Mouse (Mus musculus) heart, embryonic 10.5 days (tissue): Measurements from ENCODE around the gene Gtf2ird1. TPM values are rescaled to one million over a fixed set of nuclear protein-coding genes. Genes with fewer than 3 reads are reported as not detected.
"Not testable (repeated sequence)": the region's sequence is repeated elsewhere in the genome, so short reads cannot be mapped to it uniquely, and the experiment has no call there.

Source experiments
- DNase-seq: peaks from one replicate; pipeline ENCODE4 v3.0.0-alpha.2; 2017; ENCODE audit warnings: low spot score
- H3K27ac ChIP-seq: fragments of 300-500 bp; sonication (generic); 2 replicates; pipeline ENCODE4 v1.5.1; 2016; ENCODE audit warnings: mild to moderate bottlenecking
- H3K27me3 ChIP-seq: fragments of 300-500 bp; sonication (generic); 2 replicates; pipeline ENCODE4 v1.6.1; 2016; ENCODE audit warnings: mild to moderate bottlenecking; ENCODE audit not compliant: poor library complexity, insufficient read depth, severe bottlenecking
- H3K36me3 ChIP-seq: fragments of 300-500 bp; sonication (generic); 2 replicates; pipeline ENCODE4 v1.6.1; 2016; ENCODE audit warnings: mild to moderate bottlenecking, moderate library complexity
- H3K4me1 ChIP-seq: fragments of 300-500 bp; sonication (generic); 2 replicates; pipeline ENCODE4 v1.6.1; 2016; ENCODE audit warnings: mild to moderate bottlenecking
- H3K4me3 ChIP-seq: fragments of 300-500 bp; sonication (generic); 2 replicates; pipeline ENCODE4 v1.5.1; 2016; ENCODE audit warnings: mild to moderate bottlenecking, moderate library complexity
- H3K9me3 ChIP-seq: fragments of 300-500 bp; sonication (generic); 2 replicates; pipeline ENCODE4 v1.6.1; 2016; ENCODE audit warnings: mild to moderate bottlenecking, moderate library complexity
- WGBS: fragments of 180-500 bp; shearing (Covaris S2); methylation state at CpG from one replicate; pipeline ENCODE4 v1.1.7; 2016; 5-methylcytosine and 5-hydroxymethylcytosine counted together
- polyA plus RNA-seq: library from polyadenylated mRNA; unstranded; fragments of >200 nt; fragmentation: Nextera tagmentation; extraction: Ambion mirVana; gene quantifications from 2 replicates; pipeline ENCODE4 v1.2.1, GENCODE M21; 2016

Gene Gtf2ird1
- polyA plus RNA-seq, 1 experiment from 2014 or later: 74.8 TPM

DNA sequence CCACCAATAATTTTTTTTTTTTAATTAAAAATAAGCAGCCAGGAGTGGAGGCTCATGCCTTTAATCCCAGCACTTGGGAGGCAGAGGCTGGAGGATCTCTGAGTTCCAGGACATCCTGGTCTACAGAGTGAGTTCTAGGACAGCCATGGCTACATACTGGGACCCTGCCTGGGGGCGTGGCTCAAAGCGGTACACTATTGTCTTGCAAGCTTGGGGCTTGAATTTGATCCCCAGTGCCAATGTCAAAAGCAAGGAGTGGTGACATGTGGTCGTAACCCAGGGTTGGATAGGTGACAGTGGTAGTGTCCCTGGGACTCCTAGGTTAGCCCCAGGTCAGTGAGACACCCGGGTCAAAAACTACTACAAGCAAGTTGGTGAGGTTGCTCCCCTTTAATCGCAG is 114.8 kb downstream of the Gtf2ird1 start:
- Histone ChIP-seq H3K36me3 (no peaks in the 10 kb centered on the region), H3K27me3 (no peaks in the 10 kb centered on the region), H3K27ac (no peak overlapping the region), H3K4me1 (peaks cover 4% of the 10 kb centered on the region), H3K4me3 (no peak overlapping the region), H3K9me3 (no peaks in the 10 kb centered on the region)
- WGBS: 89% methylated on average over 5 of the region's 5 CpGs
- no peak for DNase-seq

- Histone ChIP-seq H3K4me3 (no peak overlapping the region), H3K36me3 (no peaks in the 10 kb centered on the region), H3K9me3 (no peaks in the 10 kb centered on the region), H3K27me3 (no peaks in the 10 kb centered on the region), H3K4me1 (peaks cover 4% of the 10 kb centered on the region), H3K27ac (no peak overlapping the region)
- DNase-seq: no peak
- 70% methylated on average over 10 of the region's 10 CpGs for WGBS
Measured at GRCm38 (mm10) chr5:134341321-134341720, 115.2 kb downstream of the Gtf2ird1 start.

DNA sequence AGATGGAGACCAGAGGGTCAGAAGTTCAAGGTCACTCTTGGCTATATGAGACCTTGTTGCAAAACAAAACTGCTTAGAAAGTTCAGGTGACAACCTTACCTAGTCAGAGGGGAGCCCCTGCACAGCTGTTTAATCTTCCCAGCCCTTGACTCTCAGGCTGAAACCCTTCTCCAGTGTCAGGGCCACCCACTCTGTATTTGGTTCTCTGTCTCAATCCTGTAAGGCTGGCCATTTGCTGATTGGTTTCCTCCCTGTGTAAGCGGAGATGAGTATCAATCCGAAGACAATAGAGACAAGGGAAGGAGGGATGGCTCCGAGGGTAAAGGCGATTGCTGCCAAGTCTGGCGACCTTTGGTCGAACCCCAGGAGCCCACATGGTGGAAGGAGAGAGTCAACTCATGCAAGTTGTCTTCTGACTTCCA is 116.4 kb downstream of the Gtf2ird1 start:
- Histone ChIP-seq H3K27ac (no peak overlapping the region), H3K36me3 (no peaks in the 10 kb centered on the region), H3K27me3 (no peaks in the 10 kb centered on the region), H3K9me3 (no peaks in the 10 kb centered on the region), H3K4me1 (peaks cover 4% of the 10 kb centered on the region), H3K4me3 (no peak overlapping the region)
- 28% methylated on average over 6 of the region's 6 CpGs for whole genome bisulfite sequencing
- no peak for DNase-seq

DNA sequence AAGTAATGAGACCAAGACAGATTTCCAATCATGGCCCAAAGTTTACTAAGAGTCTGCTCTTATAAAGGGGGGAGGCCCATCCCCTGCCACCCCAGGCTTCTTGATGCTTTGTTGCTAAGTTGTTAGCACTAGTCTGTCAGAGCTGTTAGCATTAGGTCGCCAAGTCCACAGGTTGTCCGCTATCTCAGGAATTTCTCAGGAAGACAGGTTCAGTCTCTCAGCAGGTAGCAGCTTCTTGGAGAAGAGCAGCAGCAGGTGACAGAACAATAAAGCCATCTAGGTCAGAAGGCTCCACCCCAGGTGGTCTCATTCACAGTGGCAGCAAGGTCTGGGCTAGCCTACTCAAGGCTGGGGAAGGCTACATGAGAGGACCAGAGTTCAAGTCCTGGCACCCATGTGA is 119.5 kb downstream of the Gtf2ird1 start:
- H3K4me1 ChIP-seq, H3K27ac ChIP-seq, H3K36me3 ChIP-seq, H3K4me3 ChIP-seq, H3K9me3 ChIP-seq, H3K27me3 ChIP-seq, DNase-seq: not testable (repeated sequence)
- 39% methylated on average over 2 of the region's 2 CpGs for WGBS

DNA sequence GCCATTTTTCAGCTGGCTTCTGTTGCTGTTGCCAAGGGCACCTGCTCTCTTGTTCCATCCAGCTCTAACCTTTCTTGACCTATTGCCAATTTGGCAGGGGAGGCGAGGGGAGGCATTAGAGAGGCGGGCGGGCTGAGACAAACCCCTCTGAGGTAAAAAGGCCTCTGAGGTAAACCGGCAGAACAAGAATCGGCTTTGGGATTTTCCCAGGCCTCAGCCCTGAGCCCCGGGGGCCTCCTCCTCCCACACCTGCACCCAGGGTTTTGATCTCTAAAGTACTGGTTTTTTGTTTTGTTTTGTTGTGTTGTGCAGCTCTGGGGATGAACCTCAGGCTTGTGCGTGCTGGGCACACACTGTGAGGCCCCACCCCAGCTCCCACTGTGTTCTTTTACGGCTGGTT is 123.8 kb downstream of the Gtf2ird1 start:
- Histone ChIP-seq H3K9me3 (no peaks in the 10 kb centered on the region), H3K4me1 (0 out of 2 replicates have a peak, but pooled peaks cover 3% of the 10 kb centered on the region), H3K36me3 (no peaks in the 10 kb centered on the region), H3K27ac (no peak overlapping the region), H3K4me3 (no peak overlapping the region), H3K27me3 (no peaks in the 10 kb centered on the region)
- WGBS: 67% methylated on average over 8 of the region's 8 CpGs
- DNase-seq: no peak

GRCm38 (mm10) chr5:134330082-134330481 is 126.4 kb downstream of the Gtf2ird1 start:
- no peaks in the 10 kb centered on the region for H3K27me3 ChIP-seq

DNA sequence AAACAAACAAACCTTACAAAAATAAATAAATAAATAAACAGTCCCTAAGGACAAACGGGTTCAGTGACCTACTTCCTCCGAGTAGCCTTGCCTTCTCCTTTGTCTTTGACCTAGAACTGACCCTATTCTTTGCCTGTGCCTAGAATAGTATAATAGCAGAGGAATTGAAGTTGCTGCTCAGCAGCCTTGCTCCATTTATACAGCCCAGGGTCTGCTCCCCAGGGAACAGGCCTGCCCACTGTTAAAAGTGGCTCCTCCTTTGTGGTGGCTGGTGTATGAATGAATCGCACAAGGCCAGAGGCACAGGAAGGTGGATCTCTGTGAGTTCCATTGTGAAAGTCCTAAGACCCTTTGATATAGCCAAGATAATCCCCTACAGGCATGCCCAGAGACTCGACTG is 127.2 kb downstream of the Gtf2ird1 start:
- Histone ChIP-seq H3K27me3 (no peaks in the 10 kb centered on the region), H3K9me3 (no peaks in the 10 kb centered on the region), H3K4me1 (peaks cover 14% of the 10 kb centered on the region), H3K4me3 (no peak overlapping the region), H3K27ac (no peak overlapping the region), H3K36me3 (no peaks in the 10 kb centered on the region)
- DNase-seq: no peak
- 67% methylated on average over 4 of the region's 4 CpGs for WGBS

More at GRCm38 (mm10) chr5:134330082-134330481, 126.4 kb downstream of the Gtf2ird1 start:
- 83% methylated on average over 2 of the region's 2 CpGs for WGBS
- Histone ChIP-seq H3K4me3 (no peak overlapping the region), H3K36me3 (no peaks in the 10 kb centered on the region), H3K27ac (no peak overlapping the region), H3K9me3 (no peaks in the 10 kb centered on the region), H3K4me1 (peaks cover 12% of the 10 kb centered on the region; the same call in 1 of the 2 replicates)
- no peak for DNase-seq

DNA sequence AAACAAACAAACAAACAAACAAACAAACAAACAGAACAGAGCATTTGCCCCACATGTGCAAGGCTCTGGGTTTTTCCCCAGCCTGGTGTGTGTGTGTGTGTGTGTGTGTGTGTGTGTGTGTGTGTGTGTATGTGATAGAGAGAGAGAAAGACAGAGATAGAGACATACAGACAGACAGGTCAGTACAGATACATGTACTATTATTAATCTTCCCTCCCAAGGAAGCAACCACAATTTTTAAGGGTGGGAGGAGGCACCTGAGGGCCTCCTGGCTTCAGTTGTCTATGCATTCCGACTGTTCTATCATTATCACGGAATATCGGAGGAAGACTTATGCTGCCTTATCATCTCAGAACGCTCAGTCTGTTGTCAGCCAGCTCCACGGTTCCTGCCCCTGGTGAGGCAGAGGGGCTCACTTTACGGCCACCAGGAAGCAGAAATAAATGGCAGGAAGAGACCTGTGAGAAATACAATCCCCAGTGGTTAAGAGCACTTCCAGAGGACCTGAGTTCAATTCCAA is 128.0 kb downstream of the Gtf2ird1 start:
- WGBS: 68% methylated on average over 6 of the region's 6 CpGs
- DNase-seq: no peak
- peaks cover 21% of the 10 kb centered on the region for H3K4me1 ChIP-seq
- H3K36me3 ChIP-seq: no peaks in the 10 kb centered on the region
- H3K27me3 ChIP-seq: no peaks in the 10 kb centered on the region
- no peak overlapping the region for H3K27ac ChIP-seq
- no peak overlapping the region for H3K4me3 ChIP-seq
- H3K9me3 ChIP-seq: no peaks in the 10 kb centered on the region

DNA sequence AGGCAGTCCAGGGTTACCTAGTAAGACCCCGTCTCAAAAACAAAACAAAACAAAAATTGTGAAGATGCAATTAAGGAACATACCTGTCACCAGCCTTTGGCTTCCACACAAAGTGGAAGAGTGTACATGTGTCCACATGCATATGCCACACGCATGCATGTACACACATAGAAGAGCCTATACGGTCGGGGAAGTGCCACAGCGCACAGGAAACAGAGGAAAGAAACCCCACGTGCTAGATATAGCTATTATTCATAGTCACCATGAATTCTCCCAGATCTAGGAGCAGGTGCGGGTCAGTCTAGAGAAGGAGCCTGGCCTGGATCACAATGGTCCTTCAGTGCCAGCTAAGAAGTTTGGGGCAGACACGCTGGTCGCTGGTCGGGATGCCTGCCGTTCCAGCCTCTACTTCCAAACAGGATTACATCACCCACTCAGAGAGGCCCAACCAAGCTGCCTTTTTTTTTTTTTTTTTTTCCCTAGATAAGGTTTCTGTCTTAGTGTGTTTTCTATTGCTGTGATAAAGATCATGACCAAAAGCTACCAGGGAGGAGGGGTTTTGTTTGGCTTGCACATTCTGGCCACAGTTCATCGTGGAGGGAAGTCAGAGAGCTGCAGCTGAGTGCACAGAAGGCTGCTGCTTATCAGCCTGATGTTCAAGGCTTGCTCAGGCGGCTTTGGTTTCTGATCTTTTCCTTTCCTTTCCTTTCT is 130.5 kb downstream of the Gtf2ird1 start:
- Histone ChIP-seq H3K9me3 (no peaks in the 10 kb centered on the region), H3K27ac (0 out of 2 replicates have a peak overlapping the region, but pooled peaks have one; percentile 0)
- 51% methylated on average over 13 of the region's 13 CpGs for WGBS

GRCm38 (mm10) chr5:134323869-134324268 is 132.6 kb downstream of the Gtf2ird1 start:
- no peak for DNase-seq
- H3K4me1 ChIP-seq: peaks cover 28% of the 10 kb centered on the region
- no peaks in the 10 kb centered on the region for H3K9me3 ChIP-seq
- no peaks in the 10 kb centered on the region for H3K36me3 ChIP-seq
- H3K27ac ChIP-seq: peak overlapping the region; percentile 70
- WGBS: 15% methylated on average over 2 of the region's 2 CpGs
- H3K27me3 ChIP-seq: no peaks in the 10 kb centered on the region
- H3K4me3 ChIP-seq: no peak overlapping the region

More for the DNA sequence above, 130.5 kb downstream of the Gtf2ird1 start:
- Histone ChIP-seq H3K4me1 (peaks cover 30% of the 10 kb centered on the region), H3K4me3 (no peak overlapping the region), H3K36me3 (no peaks in the 10 kb centered on the region), H3K27me3 (no peaks in the 10 kb centered on the region)
- DNase-seq: no peak

DNA sequence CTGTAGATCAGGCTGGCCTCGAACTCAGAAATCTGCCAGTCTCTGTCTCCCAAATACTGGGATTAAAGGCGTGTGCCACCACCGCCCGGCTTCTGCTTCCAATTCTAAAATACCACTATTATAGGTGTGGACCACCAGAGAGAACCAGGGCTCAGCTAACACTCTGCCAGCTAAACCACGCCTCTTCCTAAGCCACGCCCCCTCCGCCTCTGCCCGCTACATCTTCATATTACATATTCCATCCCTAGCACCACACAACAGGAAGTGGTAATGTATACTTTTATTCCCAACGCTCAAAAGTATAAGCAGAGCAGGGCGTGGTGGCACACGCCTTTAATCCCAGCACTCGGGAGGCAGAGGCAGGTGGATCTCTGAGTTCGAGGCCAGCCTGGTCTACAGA is 133.2 kb downstream of the Gtf2ird1 start:
- Histone ChIP-seq H3K27me3 (no peaks in the 10 kb centered on the region), H3K9me3 (no peaks in the 10 kb centered on the region), H3K4me3 (no peak overlapping the region), H3K4me1 (peaks cover 31% of the 10 kb centered on the region), H3K36me3 (no peaks in the 10 kb centered on the region), H3K27ac (no peak overlapping the region)
- WGBS: 85% methylated on average over 13 of the region's 13 CpGs
- DNase-seq: no peak

- no peak for DNase-seq
- H3K36me3 ChIP-seq: no peaks in the 10 kb centered on the region
- H3K4me1 ChIP-seq: peaks cover 33% of the 10 kb centered on the region
- H3K27me3 ChIP-seq: no peaks in the 10 kb centered on the region
- no peak overlapping the region for H3K4me3 ChIP-seq
- H3K9me3 ChIP-seq: no peaks in the 10 kb centered on the region
- no peak overlapping the region for H3K27ac ChIP-seq
- WGBS: 84% methylated on average over 13 of the region's 13 CpGs
Measured at GRCm38 (mm10) chr5:134322355-134322754, 134.2 kb downstream of the Gtf2ird1 start.

GRCm38 (mm10) chr5:134321699-134322098 is 134.8 kb downstream of the Gtf2ird1 start:
- no peak overlapping the region for H3K4me3 ChIP-seq
- no peaks in the 10 kb centered on the region for H3K27me3 ChIP-seq
- peaks cover 37% of the 10 kb centered on the region for H3K4me1 ChIP-seq
- 69% methylated on average over 7 of the region's 7 CpGs for WGBS
- DNase-seq: no peak
- H3K27ac ChIP-seq: peak overlapping the region; percentile 42; the same call in 1 of the 2 replicates
- H3K36me3 ChIP-seq: no peaks in the 10 kb centered on the region
- H3K9me3 ChIP-seq: no peaks in the 10 kb centered on the region
